19 mouse cellular contexts compared by ENCODE assay signal in genomic region chr11:95214305-95214704, GRCm38 (mm10). TPM values are rescaled to one million over a fixed set of nuclear protein-coding genes. Genes with fewer than 3 reads are reported as not detected.
DNase-seq lines count a peak whose midpoint lies in the region; ATAC-seq and TF ChIP-seq lines count a peak whose summit lies in the region.
"Had no signal": no experiment of that assay in that cellular context is flagged by ENCODE, and none has a peak within 500 bp of the region (broad histone marks: within the 10 kb centered on the region; RNA-seq: fewer than 3 reads in every experiment).

No protein-coding gene starts in this region.

- no peak overlapping the region for H3K4me3 ChIP-seq in hindbrain, embryonic 10.5 days
- no peak overlapping the region for H3K4me3 ChIP-seq in hindbrain, postnatal 0 days (ENCODE audit: low read length)
- H3K4me3 ChIP-seq in hindbrain, embryonic 16.5 days (ENCODE audit: low read length), result no peak overlapping the region
- H3K4me3 ChIP-seq in limb, embryonic 15.5 days, result no peak overlapping the region
- H3K4me3 ChIP-seq: gastrocnemius, adult 2 months had no signal

- peaks cover 69% of the 10 kb centered on the region for H3K27me3 ChIP-seq in hindbrain, embryonic 10.5 days (ENCODE audit: insufficient read depth, poor library complexity, severe bottlenecking)
- H3K27me3 ChIP-seq in hindbrain, postnatal 0 days (ENCODE audit: insufficient read depth, low read length), result no peaks in the 10 kb centered on the region
- H3K27me3 ChIP-seq in hindbrain, embryonic 16.5 days (replicated peaks; ENCODE audit: control insufficient read depth, insufficient read depth, low read length), result 0 out of 2 replicates have a peak, but pooled peaks cover 3% of the 10 kb centered on the region
- H3K27me3 ChIP-seq in limb, embryonic 15.5 days, result peaks cover 3% of the 10 kb centered on the region

- no peaks in the 10 kb centered on the region for H3K36me3 ChIP-seq in hindbrain, embryonic 10.5 days
- H3K36me3 ChIP-seq in hindbrain, postnatal 0 days (ENCODE audit: insufficient read depth, low read length), result no peaks in the 10 kb centered on the region
- H3K36me3 ChIP-seq in hindbrain, embryonic 16.5 days (ENCODE audit: control insufficient read depth, insufficient read depth, low read length), result no peaks in the 10 kb centered on the region
- no peaks in the 10 kb centered on the region for H3K36me3 ChIP-seq in limb, embryonic 15.5 days

- no peaks in the 10 kb centered on the region for H3K9me3 ChIP-seq in hindbrain, embryonic 10.5 days
- H3K9me3 ChIP-seq in hindbrain, postnatal 0 days (ENCODE audit: low read length), result no peaks in the 10 kb centered on the region
- H3K9me3 ChIP-seq in hindbrain, embryonic 16.5 days (ENCODE audit: control insufficient read depth, low read length), result no peaks in the 10 kb centered on the region
- H3K9me3 ChIP-seq in limb, embryonic 15.5 days, result no peaks in the 10 kb centered on the region

- H3K27ac ChIP-seq in hindbrain, embryonic 10.5 days, result peak overlapping the region; percentile 60; the same call in 1 of the 2 replicates
- H3K27ac ChIP-seq in hindbrain, postnatal 0 days, result no peak overlapping the region
- H3K27ac ChIP-seq in hindbrain, embryonic 16.5 days (ENCODE audit: low read depth, low read length), result no peak overlapping the region
- peak overlapping the region; percentile 62 for H3K27ac ChIP-seq in limb, embryonic 15.5 days
- H3K27ac ChIP-seq: gastrocnemius, adult 2 months; liver, embryonic 14.5 days had no signal

- ATAC-seq in hindbrain, postnatal 0 days, result no peak
- no peak for ATAC-seq in hindbrain, embryonic 16.5 days
- ATAC-seq in limb, embryonic 15.5 days (ENCODE audit: insufficient number of reproducible peaks, low FRiP score, low TSS enrichment, low read depth), result no peak
- ATAC-seq: forebrain, embryonic 16.5 days had no signal

- no peak for TF ChIP-seq POLR2A in brain, embryonic 14.5 days (IDR thresholded peaks at IDR 0.05; ENCODE audit: borderline replicate concordance, extremely low read depth, insufficient read depth, insufficient read length, poor library complexity, severe bottlenecking)

- 7% methylated on average over 5 of the region's 5 CpGs for WGBS in hindbrain, embryonic 10.5 days
- 11% methylated on average over 5 of the region's 5 CpGs for WGBS in hindbrain, postnatal 0 days
- WGBS in hindbrain, embryonic 16.5 days, result 8% methylated on average over 5 of the region's 5 CpGs
- WGBS in limb, embryonic 15.5 days, result 4% methylated on average over 5 of the region's 5 CpGs

- H3K4me2 ChIP-seq in hindbrain, postnatal 0 days (ENCODE audit: low read depth, low read length), result no peak overlapping the region
- H3K4me2 ChIP-seq in hindbrain, embryonic 16.5 days (ENCODE audit: low read length), result no peak overlapping the region
- H3K4me2 ChIP-seq in limb, embryonic 15.5 days, result no peak overlapping the region

- H3K9ac ChIP-seq in hindbrain, postnatal 0 days (replicated peaks; ENCODE audit: low read length), result no peak overlapping the region
- H3K9ac ChIP-seq in hindbrain, embryonic 16.5 days (ENCODE audit: low read depth, low read length), result peak overlapping the region; percentile 19; the same call in 1 of the 2 replicates
- H3K9ac ChIP-seq in limb, embryonic 15.5 days, result no peak overlapping the region
- H3K9ac ChIP-seq: liver, embryonic 14.5 days had no signal

- H3K4me1 ChIP-seq in hindbrain, embryonic 10.5 days (replicated peaks), result peaks cover 36% of the 10 kb centered on the region
- peaks cover 7% of the 10 kb centered on the region; the same call in 1 of the 2 replicates for H3K4me1 ChIP-seq in hindbrain, postnatal 0 days (ENCODE audit: insufficient read depth, low read length)
- peaks cover 7% of the 10 kb centered on the region; the same call in 1 of the 2 replicates for H3K4me1 ChIP-seq in hindbrain, embryonic 16.5 days (ENCODE audit: control insufficient read depth, insufficient read depth, low read depth, low read length)
- H3K4me1 ChIP-seq in limb, embryonic 15.5 days, result peaks cover 29% of the 10 kb centered on the region

- TF ChIP-seq CTCF in hindbrain, postnatal 0 days (IDR thresholded peaks at IDR 0.05; ENCODE audit: low read depth), result no peak
- TF ChIP-seq CTCF in brain, embryonic 14.5 days (IDR thresholded peaks at IDR 0.05; ENCODE audit: borderline replicate concordance, extremely low read depth, insufficient read depth, insufficient read length), result no peak

- DNase-seq in hindbrain, embryonic 10.5 days (ENCODE audit: low spot score), result no peak
- no peak for DNase-seq in hindbrain, postnatal 0 days (ENCODE audit: low spot score)
- peak; percentile 14 for DNase-seq in brain, embryonic 14.5 days (ENCODE audit: low read depth)
- no peak for DNase-seq in layer of hippocampus, adult 9-10 months (ENCODE audit: low spot score)
- DNase-seq in ovary, postnatal 10 days (ENCODE audit: low spot score), result no peak
- no peak for DNase-seq in ovary, postnatal 36 days (ENCODE audit: low spot score)
- DNase-seq: adrenal gland, postnatal 10 days; cerebellum, adult 8-10 months; gastrocnemius, adult 2 months; heart, adult 18-20 months; kidney, postnatal 14 days; lung, postnatal 14 days had no signal

RNA-seq across cellular contexts. Expression of gene Tac4, which starts 47.0 kb away (rescaled TPM):
- 0.12 TPM in 1 of 2 replicates, not detected in the other for polyA plus RNA-seq in hindbrain, embryonic 10.5 days (2016; fragmentation: Nextera tagmentation; extraction: Ambion mirVana)
- total RNA-seq in hindbrain, postnatal 0 days (2014; rRNA removed), result not detected in 2 replicates
- polyA plus RNA-seq in hindbrain, postnatal 0 days (2015; fragmentation: Nextera tagmentation; extraction: Ambion mirVana), result not detected in 2 replicates
- not detected in 2 replicates for polyA plus RNA-seq in brain, embryonic 14.5 days (2012; rRNA removed)
- not detected in 2 replicates for polyA plus RNA-seq in hindbrain, embryonic 16.5 days (2015; fragmentation: Nextera tagmentation; extraction: Ambion mirVana)
- polyA plus RNA-seq in limb, embryonic 15.5 days (2015; fragmentation: Nextera tagmentation; extraction: Ambion mirVana), result 0.12 and 0.32 TPM in 2 replicates
- total RNA-seq: adrenal gland, postnatal 10 days; gastrocnemius, adult 2 months; heart, adult 18-20 months; heart, postnatal 10 days; layer of hippocampus, postnatal 10 days; left cerebral cortex, postnatal 14 days had no signal

Comparison
In these comparisons a context has a peak if more than half of its experiments do, and no peak if none do; other contexts are left out.
1. H3K27ac ChIP-seq: peak in hindbrain, embryonic 10.5 days (single experiment) and limb, embryonic 15.5 days (single experiment); none in hindbrain, postnatal 0 days (single experiment) and hindbrain, embryonic 16.5 days (single experiment).